Mouse (Mus musculus): ENCODE data around the gene Xlr4c. TPM values are rescaled to one million over a fixed set of nuclear protein-coding genes. Genes with fewer than 3 reads are reported as not detected.

Xlr4c gene
- polyA plus RNA-seq, 1 experiment from 2014 or later: 0.75 TPM

Other genes starting within 250 kb of the Xlr4c start
- 0.16 and 0.30 TPM in 2 replicates for gene Pnma5, start 206.0 kb downstream of the Xlr4c start, polyA plus RNA-seq (2015; fragmentation: Nextera tagmentation; extraction: Ambion mirVana)
- 0.12 and 0.16 TPM in 2 replicates for gene Pnma3, start 178.3 kb downstream of the Xlr4c start, polyA plus RNA-seq (2015; fragmentation: Nextera tagmentation; extraction: Ambion mirVana)
- 0.53 and 0.72 TPM in 2 replicates for gene Xlr4a, start 160.7 kb downstream of the Xlr4c start, polyA plus RNA-seq (2015; fragmentation: Nextera tagmentation; extraction: Ambion mirVana)
- gene Xlr3a, start 146.0 kb downstream of the Xlr4c start, polyA plus RNA-seq (2015; fragmentation: Nextera tagmentation; extraction: Ambion mirVana): 2.0 and 2.1 TPM in 2 replicates
- gene Gm14685, start 126.1 kb downstream of the Xlr4c start, polyA plus RNA-seq (2015; fragmentation: Nextera tagmentation; extraction: Ambion mirVana): 0.08 and 0.15 TPM in 2 replicates
- gene Xlr5b, start 94.3 kb downstream of the Xlr4c start, polyA plus RNA-seq (2015; fragmentation: Nextera tagmentation; extraction: Ambion mirVana): not detected in 2 replicates
- 0.08 TPM in 1 of 2 replicates, not detected in the other for gene DXBay18, start 93.7 kb downstream of the Xlr4c start, polyA plus RNA-seq (2015; fragmentation: Nextera tagmentation; extraction: Ambion mirVana)
- gene Spin2d, start 66.1 kb downstream of the Xlr4c start, polyA plus RNA-seq (2015; fragmentation: Nextera tagmentation; extraction: Ambion mirVana): not detected in 2 replicates
- 7.8 and 11.0 TPM in 2 replicates for gene Xlr3b, start 50.9 kb downstream of the Xlr4c start, polyA plus RNA-seq (2015; fragmentation: Nextera tagmentation; extraction: Ambion mirVana)
- 0.70 and 1.0 TPM in 2 replicates for gene Xlr4b, start 28.8 kb downstream of the Xlr4c start, polyA plus RNA-seq (2015; fragmentation: Nextera tagmentation; extraction: Ambion mirVana)
- 13.3 and 14.6 TPM in 2 replicates for gene F8a, start 14.8 kb downstream of the Xlr4c start, polyA plus RNA-seq (2015; fragmentation: Nextera tagmentation; extraction: Ambion mirVana)
- not detected in 2 replicates for gene Xlr3c, start 22.3 kb upstream of the Xlr4c start, polyA plus RNA-seq (2015; fragmentation: Nextera tagmentation; extraction: Ambion mirVana)
- gene Xlr5a, start 49.8 kb upstream of the Xlr4c start, polyA plus RNA-seq (2015; fragmentation: Nextera tagmentation; extraction: Ambion mirVana): not detected in 2 replicates
- gene Xlr5c, start 49.8 kb upstream of the Xlr4c start, polyA plus RNA-seq (2015; fragmentation: Nextera tagmentation; extraction: Ambion mirVana): not detected in 2 replicates
- not detected in 2 replicates for gene Gm45015, start 93.7 kb upstream of the Xlr4c start, polyA plus RNA-seq (2015; fragmentation: Nextera tagmentation; extraction: Ambion mirVana)
- 17.2 and 17.7 TPM in 2 replicates for gene Zfp275, start 99.5 kb upstream of the Xlr4c start, polyA plus RNA-seq (2015; fragmentation: Nextera tagmentation; extraction: Ambion mirVana)
- gene Gm18336, start 155.6 kb upstream of the Xlr4c start, polyA plus RNA-seq (2015; fragmentation: Nextera tagmentation; extraction: Ambion mirVana): 0.09 TPM in 1 of 2 replicates, not detected in the other
- gene Zfp92, start 168.0 kb upstream of the Xlr4c start, polyA plus RNA-seq (2015; fragmentation: Nextera tagmentation; extraction: Ambion mirVana): 0.33 and 0.34 TPM in 2 replicates
- gene Trex2, start 192.2 kb upstream of the Xlr4c start, polyA plus RNA-seq (2015; fragmentation: Nextera tagmentation; extraction: Ambion mirVana): 12.3 and 13.0 TPM in 2 replicates
- gene Haus7, start 215.9 kb upstream of the Xlr4c start, polyA plus RNA-seq (2015; fragmentation: Nextera tagmentation; extraction: Ambion mirVana): 56.5 and 58.7 TPM in 2 replicates
- 302 and 313 TPM in 2 replicates for gene Bgn, start 240.5 kb upstream of the Xlr4c start, polyA plus RNA-seq (2015; fragmentation: Nextera tagmentation; extraction: Ambion mirVana)